Mouse (Mus musculus) Patski (cell line): ENCODE measurements around the gene Zbed4. TPM values are rescaled to one million over a fixed set of nuclear protein-coding genes. Genes with fewer than 3 reads are reported as not detected.

Source experiments
- ATAC-seq: fragments of 100-300 bp; one replicate; pipeline ENCODE4 v1.8.0; 2021
- CTCF ChIA-PET: fragments of 350-600 bp; sonication (Branson Sonifier 250); formaldehyde crosslinking; loops from one replicate; lab custom pipeline; 2022; ENCODE audit warnings: inconsistent platforms; lab: Charles Lee
- POLR2A ChIA-PET: fragments of 350-600 bp; sonication (Branson Sonifier 250); formaldehyde crosslinking; loops from one replicate; lab custom pipeline; 2022; ENCODE audit warnings: antibody characterized with exemption, inconsistent platforms; lab: Charles Lee
- DNase-seq: peaks from one replicate; pipeline ENCODE4 v3.0.0-alpha.2; 2011; ENCODE audit warnings: low read depth, low spot score
- H3K27me3 ChIP-seq: fragments of 371-371 bp; one replicate; pipeline ENCODE4 v1.5.1; 2021
- CTCF ChIP-seq: fragments of 100-300 bp; IDR thresholded peaks from one replicate; pipeline ENCODE4 v1.5.1; 2021
- in situ Hi-C: fragments of 300-500 bp; cut with MboI; formaldehyde crosslinking; loops from 3 replicates; pipeline ENCODE4 v1.11.1; 2018; ENCODE audit warnings: low pct_unique_long_range_greater_than_20kb, mixed read lengths
- polyA plus RNA-seq: library from polyadenylated mRNA; unstranded; gene quantifications from one replicate; pipeline ENCODE4 v1.2.3, GENCODE M21; 2021

Zbed4 gene
- polyA plus RNA-seq, 1 experiment from 2014 or later, result 10.4 TPM

DNA sequence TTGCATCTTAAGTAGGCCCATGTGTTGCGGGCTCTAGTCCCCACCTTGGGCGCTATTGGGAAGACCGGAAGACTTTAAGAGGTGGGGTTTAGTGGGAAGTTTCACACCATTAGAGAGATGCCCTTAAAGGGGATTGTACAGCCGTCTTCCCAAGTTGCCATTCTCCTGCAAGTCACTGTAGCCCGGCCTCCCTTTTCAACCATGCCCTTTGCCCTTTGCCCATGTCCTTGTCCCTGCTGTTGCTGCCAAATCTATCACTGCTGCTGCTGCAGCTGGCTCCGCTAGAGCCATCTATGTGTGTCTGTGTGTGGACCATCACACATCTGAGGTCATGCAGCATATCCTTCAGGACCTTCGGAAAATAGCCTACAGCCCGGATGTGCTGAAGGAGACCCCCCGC lies 81.1 kb downstream of the Zbed4 start:
- ChIA-PET POLR2A (interaction anchor here (0.6 to 4.5 kb wide), 3 partner anchors 22 to 33 kb away, joined by 3 to 44 read pairs (median 29); no protein-coding TSS in a partner anchor), CTCF (interaction anchor here (1.1 to 6.0 kb wide), 3 partner anchors 12 to 89 kb away, joined by 3 to 82 read pairs (median 6); no protein-coding TSS in a partner anchor)
- ATAC-seq (no peak), DNase-seq (no peak)
- no peaks in the 10 kb centered on the region for H3K27me3 ChIP-seq
- in situ Hi-C loops, result no loop called here
- TF ChIP-seq CTCF, result no peak

Other genes with a start within 250 kb of the Zbed4 start
- not detected for gene Zdhhc25, start 151.4 kb upstream of the Zbed4 start, polyA plus RNA-seq
- 41.7 TPM for gene Brd1, start 17.4 kb upstream of the Zbed4 start, polyA plus RNA-seq
- gene Alg12, start 67.7 kb downstream of the Zbed4 start, polyA plus RNA-seq, result 20.5 TPM
- gene Creld2, start 68.0 kb downstream of the Zbed4 start, polyA plus RNA-seq, result 90.6 TPM
- 149 TPM for gene Pim3, start 110.5 kb downstream of the Zbed4 start, polyA plus RNA-seq
- gene Ttll8, start 202.8 kb downstream of the Zbed4 start, polyA plus RNA-seq, result 0.03 TPM
- gene Mlc1, start 227.3 kb downstream of the Zbed4 start, polyA plus RNA-seq, result 0.06 TPM
- gene Mov10l1, start 231.2 kb downstream of the Zbed4 start, polyA plus RNA-seq, result not detected